Mouse (Mus musculus): ENCODE measurements around the gene Pigr. TPM values are rescaled to one million over a fixed set of nuclear protein-coding genes. Genes with fewer than 3 reads are reported as not detected.

Gene Pigr
- polyA plus RNA-seq, 1 experiment from 2014 or later: 0.46 TPM

DNA sequence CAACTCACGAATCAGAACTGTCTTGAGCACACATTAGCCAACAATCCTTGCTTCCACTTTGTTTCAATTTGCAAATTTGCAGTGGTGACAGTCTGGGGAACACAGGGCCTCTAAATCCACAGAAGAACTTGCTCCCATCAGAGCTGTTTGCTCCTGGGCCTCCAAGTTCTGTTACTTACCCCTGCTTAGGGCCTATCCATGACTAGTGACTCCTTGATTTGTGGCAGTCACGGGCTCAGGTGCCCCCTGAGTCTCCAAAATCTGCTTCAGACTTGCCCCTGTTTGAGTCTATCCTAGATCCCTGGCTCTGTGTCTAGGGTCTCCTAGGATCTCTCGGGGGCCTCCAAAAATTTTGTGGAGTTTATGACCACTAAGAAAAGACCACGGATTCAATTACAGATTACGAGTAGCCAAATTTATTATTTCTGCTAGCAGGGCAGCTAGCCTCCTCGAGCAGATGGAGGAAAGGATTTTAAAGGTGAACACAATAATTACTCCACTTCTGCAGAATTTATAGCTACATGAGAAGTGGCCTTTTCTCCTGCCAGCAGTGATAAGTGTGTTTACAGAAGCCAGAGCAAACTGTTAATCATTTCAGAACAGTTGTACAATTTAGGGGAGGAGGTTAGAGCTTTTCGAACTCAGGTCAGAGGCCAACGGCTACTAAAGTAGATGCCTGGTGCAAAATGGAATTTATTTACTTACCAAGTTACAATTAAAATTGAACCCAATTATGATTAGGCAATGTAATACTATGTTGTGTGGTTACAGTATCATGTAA lies 14.3 kb downstream of the Pigr start:
- Histone ChIP-seq H3K9me3 (replicated peaks; ENCODE audit: control insufficient read depth, low read length) (no peaks in the 10 kb centered on the region), H3K27ac (ENCODE audit: low read length) (no peak overlapping the region), H3K27me3 (ENCODE audit: control insufficient read depth, insufficient read depth, low read length) (no peaks in the 10 kb centered on the region), H3K4me1 (ENCODE audit: control insufficient read depth, insufficient read depth, low read length) (no peaks in the 10 kb centered on the region), H3K4me3 (ENCODE audit: low read length) (no peak overlapping the region), H3K9ac (ENCODE audit: low read length) (no peak overlapping the region), H3K36me3 (ENCODE audit: control insufficient read depth, insufficient read depth) (no peaks in the 10 kb centered on the region), H3K4me2 (ENCODE audit: low read depth, low read length) (no peak overlapping the region)
- WGBS: 67% methylated on average over 8 of the region's 8 CpGs
- ATAC-seq (replicated peaks; ENCODE audit: extremely low read depth, insufficient read depth, low FRiP score): no peak

DNA sequence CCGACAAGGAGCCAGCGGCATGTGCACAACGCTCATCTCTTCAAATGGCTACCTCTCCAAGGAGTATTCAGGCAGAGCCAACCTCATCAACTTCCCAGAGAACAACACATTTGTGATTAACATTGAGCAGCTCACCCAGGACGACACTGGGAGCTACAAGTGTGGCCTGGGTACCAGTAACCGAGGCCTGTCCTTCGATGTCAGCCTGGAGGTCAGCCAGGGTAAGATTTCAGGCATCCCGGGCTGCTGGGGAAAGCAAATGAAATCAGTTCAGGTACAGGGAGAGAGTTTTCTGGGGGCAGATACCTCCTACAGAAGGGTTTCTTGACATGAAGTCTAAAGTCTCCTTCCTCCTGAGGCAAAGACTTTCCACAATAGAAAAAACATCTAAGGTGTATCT lies 15.1 kb downstream of the Pigr start:
- Histone ChIP-seq H3K4me2 (ENCODE audit: low read depth, low read length) (no peak overlapping the region), H3K4me3 (ENCODE audit: low read length) (no peak overlapping the region), H3K36me3 (ENCODE audit: control insufficient read depth, insufficient read depth) (no peaks in the 10 kb centered on the region), H3K4me1 (ENCODE audit: control insufficient read depth, insufficient read depth, low read length) (no peaks in the 10 kb centered on the region), H3K9me3 (replicated peaks; ENCODE audit: control insufficient read depth, low read length) (no peaks in the 10 kb centered on the region), H3K27me3 (ENCODE audit: control insufficient read depth, insufficient read depth, low read length) (no peaks in the 10 kb centered on the region), H3K27ac (ENCODE audit: low read length) (no peak overlapping the region), H3K9ac (ENCODE audit: low read length) (no peak overlapping the region)
- no peak for ATAC-seq (replicated peaks; ENCODE audit: extremely low read depth, insufficient read depth, low FRiP score)
- WGBS: 84% methylated on average over 7 of the region's 7 CpGs

DNA sequence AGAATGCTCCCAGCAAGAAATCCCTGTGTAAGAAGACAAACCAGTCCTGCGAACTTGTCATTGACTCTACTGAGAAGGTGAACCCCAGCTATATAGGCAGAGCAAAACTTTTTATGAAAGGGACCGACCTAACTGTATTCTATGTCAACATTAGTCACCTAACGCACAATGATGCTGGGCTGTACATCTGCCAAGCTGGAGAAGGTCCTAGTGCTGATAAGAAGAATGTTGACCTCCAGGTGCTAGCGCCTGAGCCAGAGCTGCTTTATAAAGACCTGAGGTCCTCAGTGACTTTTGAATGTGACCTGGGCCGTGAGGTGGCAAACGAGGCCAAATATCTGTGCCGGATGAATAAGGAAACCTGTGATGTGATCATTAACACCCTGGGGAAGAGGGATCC lies 18.0 kb downstream of the Pigr start:
- Histone ChIP-seq H3K36me3 (ENCODE audit: control insufficient read depth, insufficient read depth) (no peaks in the 10 kb centered on the region), H3K4me2 (ENCODE audit: low read depth, low read length) (no peak overlapping the region), H3K27me3 (ENCODE audit: control insufficient read depth, insufficient read depth, low read length) (no peaks in the 10 kb centered on the region), H3K4me3 (ENCODE audit: low read length) (no peak overlapping the region), H3K4me1 (ENCODE audit: control insufficient read depth, insufficient read depth, low read length) (no peaks in the 10 kb centered on the region), H3K9ac (ENCODE audit: low read length) (no peak overlapping the region), H3K27ac (ENCODE audit: low read length) (no peak overlapping the region), H3K9me3 (replicated peaks; ENCODE audit: control insufficient read depth, low read length) (no peaks in the 10 kb centered on the region)
- WGBS: 83% methylated on average over 7 of the region's 7 CpGs
- no peak for ATAC-seq (replicated peaks; ENCODE audit: extremely low read depth, insufficient read depth, low FRiP score)

DNA sequence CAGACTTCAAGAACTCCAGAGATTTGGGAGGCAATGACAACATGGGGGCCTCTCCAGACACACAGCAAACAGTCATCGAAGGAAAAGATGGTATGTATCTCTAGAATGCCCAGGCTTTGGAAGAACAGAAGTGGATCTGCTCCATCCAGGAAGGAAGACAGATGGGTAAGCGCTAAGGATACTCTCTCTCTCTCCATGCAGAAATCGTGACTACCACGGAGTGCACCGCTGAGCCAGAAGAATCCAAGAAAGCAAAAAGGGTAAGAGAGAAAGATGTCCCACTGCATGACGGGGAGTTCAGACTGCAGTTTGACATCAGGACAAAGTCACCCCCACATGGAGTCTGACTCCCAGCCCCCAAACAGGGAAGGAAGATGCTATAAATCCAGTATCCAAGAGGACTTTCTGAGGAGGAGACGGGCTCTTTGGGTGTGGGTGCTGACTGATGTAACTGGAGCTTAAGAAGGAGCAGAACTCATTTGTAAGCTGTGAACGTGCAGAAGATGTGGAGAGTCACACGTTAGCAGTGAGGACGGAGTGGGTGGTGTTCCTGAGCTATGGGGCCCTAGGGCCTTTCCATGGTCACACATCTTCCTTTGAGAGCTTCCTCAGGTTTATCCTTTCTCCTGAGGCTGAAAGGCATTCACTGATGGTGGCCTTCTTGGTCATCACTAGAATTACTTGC lies 23.2 kb downstream of the Pigr start:
- H3K4me3 ChIP-seq (ENCODE audit: low read length): no peak overlapping the region
- 89% methylated on average over 10 of the region's 10 CpGs for WGBS
- H3K9ac ChIP-seq (ENCODE audit: low read length): no peak overlapping the region
- no peaks in the 10 kb centered on the region for H3K9me3 ChIP-seq (replicated peaks; ENCODE audit: control insufficient read depth, low read length)
- H3K27me3 ChIP-seq (ENCODE audit: control insufficient read depth, insufficient read depth, low read length): no peaks in the 10 kb centered on the region
- no peak for ATAC-seq (replicated peaks; ENCODE audit: extremely low read depth, insufficient read depth, low FRiP score)
- H3K36me3 ChIP-seq (ENCODE audit: control insufficient read depth, insufficient read depth): no peaks in the 10 kb centered on the region
- H3K27ac ChIP-seq (ENCODE audit: low read length): no peak overlapping the region
- no peaks in the 10 kb centered on the region for H3K4me1 ChIP-seq (ENCODE audit: control insufficient read depth, insufficient read depth, low read length)
- H3K4me2 ChIP-seq (ENCODE audit: low read depth, low read length): no peak overlapping the region

DNA sequence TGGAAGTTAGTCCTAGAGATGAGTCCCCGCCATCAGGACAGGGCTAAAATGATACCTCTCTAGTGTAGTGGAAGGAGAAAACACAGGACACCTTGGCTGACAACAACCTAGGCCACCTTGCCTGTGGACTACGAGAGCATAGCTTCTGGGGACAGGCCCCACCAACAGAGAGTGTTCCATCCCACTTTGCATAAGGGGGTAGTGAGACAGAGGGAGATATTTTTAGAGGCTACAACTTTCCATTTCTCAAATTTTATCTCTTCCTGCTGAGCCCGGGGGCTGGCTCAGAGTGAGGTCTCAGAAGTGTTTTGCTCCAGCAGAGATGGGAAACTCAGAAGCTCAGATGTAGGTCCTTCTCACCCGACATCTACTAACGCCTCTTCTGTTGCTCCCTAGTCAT lies 23.9 kb downstream of the Pigr start:
- Histone ChIP-seq H3K36me3 (ENCODE audit: control insufficient read depth, insufficient read depth) (no peaks in the 10 kb centered on the region), H3K4me1 (ENCODE audit: control insufficient read depth, insufficient read depth, low read length) (no peaks in the 10 kb centered on the region), H3K27ac (ENCODE audit: low read length) (no peak overlapping the region), H3K9me3 (replicated peaks; ENCODE audit: control insufficient read depth, low read length) (no peaks in the 10 kb centered on the region), H3K9ac (ENCODE audit: low read length) (no peak overlapping the region), H3K27me3 (ENCODE audit: control insufficient read depth, insufficient read depth, low read length) (no peaks in the 10 kb centered on the region), H3K4me3 (ENCODE audit: low read length) (no peak overlapping the region), H3K4me2 (ENCODE audit: low read depth, low read length) (no peak overlapping the region)
- WGBS: 55% methylated on average over 5 of the region's 5 CpGs
- no peak for ATAC-seq (replicated peaks; ENCODE audit: extremely low read depth, insufficient read depth, low FRiP score)

DNA sequence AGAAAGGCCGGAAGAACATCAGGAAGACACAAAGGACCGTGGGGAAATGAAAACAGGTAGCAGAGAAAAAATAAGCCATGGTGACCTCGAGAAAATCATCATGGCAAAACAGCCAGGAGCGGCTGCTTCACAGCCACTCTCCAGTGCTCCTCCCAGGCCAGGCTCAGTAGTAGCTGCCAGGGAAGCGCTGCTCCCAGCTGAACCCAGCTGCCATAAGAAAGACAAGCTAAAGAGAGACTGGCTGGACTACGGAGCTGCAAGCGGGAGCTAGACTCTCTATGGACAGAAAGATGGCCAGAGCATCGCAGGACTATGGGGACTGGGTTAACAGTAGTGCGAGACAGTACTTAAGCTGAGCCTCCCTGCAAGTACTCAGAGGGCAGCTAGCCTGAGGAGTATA lies 28.3 kb downstream of the Pigr start:
- H3K4me3 ChIP-seq (ENCODE audit: low read length): no peak overlapping the region
- H3K27me3 ChIP-seq (ENCODE audit: control insufficient read depth, insufficient read depth, low read length): no peaks in the 10 kb centered on the region
- no peaks in the 10 kb centered on the region for H3K4me1 ChIP-seq (ENCODE audit: control insufficient read depth, insufficient read depth, low read length)
- WGBS: 77% methylated on average over 9 of the region's 9 CpGs
- H3K9ac ChIP-seq (ENCODE audit: low read length): no peak overlapping the region
- no peak overlapping the region for H3K4me2 ChIP-seq (ENCODE audit: low read depth, low read length)
- no peaks in the 10 kb centered on the region for H3K9me3 ChIP-seq (replicated peaks; ENCODE audit: control insufficient read depth, low read length)
- ATAC-seq (replicated peaks; ENCODE audit: extremely low read depth, insufficient read depth, low FRiP score): no peak
- no peaks in the 10 kb centered on the region for H3K36me3 ChIP-seq (ENCODE audit: control insufficient read depth, insufficient read depth)
- no peak overlapping the region for H3K27ac ChIP-seq (ENCODE audit: low read length)

DNA sequence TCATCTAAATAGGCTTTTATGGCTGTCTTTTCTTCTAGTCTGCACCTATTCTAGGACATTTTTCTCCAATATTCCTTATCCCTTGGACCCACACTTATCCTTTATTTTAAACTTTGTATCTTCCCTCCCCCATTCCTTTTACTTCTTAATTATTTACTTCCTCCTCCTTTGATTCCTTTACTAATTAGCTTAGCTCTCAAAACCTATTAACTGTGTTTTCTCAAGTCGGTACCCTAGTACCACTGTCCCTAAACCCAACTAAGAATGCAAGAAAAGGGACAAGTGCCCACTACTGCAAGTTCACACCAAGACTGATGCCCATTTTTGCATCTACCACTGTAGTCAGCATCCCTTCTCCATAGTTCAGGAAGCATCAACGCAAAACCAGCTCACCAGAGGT lies 29.2 kb downstream of the Pigr start:
- no peaks in the 10 kb centered on the region for H3K4me1 ChIP-seq (ENCODE audit: control insufficient read depth, insufficient read depth, low read length)
- ATAC-seq (replicated peaks; ENCODE audit: extremely low read depth, insufficient read depth, low FRiP score): no peak
- H3K27me3 ChIP-seq (ENCODE audit: control insufficient read depth, insufficient read depth, low read length): no peaks in the 10 kb centered on the region
- H3K27ac ChIP-seq (ENCODE audit: low read length): no peak overlapping the region
- no peaks in the 10 kb centered on the region for H3K36me3 ChIP-seq (ENCODE audit: control insufficient read depth, insufficient read depth)
- H3K4me3 ChIP-seq (ENCODE audit: low read length): no peak overlapping the region
- no peaks in the 10 kb centered on the region for H3K9me3 ChIP-seq (replicated peaks; ENCODE audit: control insufficient read depth, low read length)
- no peak overlapping the region for H3K9ac ChIP-seq (ENCODE audit: low read length)
- no peak overlapping the region for H3K4me2 ChIP-seq (ENCODE audit: low read depth, low read length)
- WGBS: 82% methylated on average over 2 of the region's 2 CpGs

DNA sequence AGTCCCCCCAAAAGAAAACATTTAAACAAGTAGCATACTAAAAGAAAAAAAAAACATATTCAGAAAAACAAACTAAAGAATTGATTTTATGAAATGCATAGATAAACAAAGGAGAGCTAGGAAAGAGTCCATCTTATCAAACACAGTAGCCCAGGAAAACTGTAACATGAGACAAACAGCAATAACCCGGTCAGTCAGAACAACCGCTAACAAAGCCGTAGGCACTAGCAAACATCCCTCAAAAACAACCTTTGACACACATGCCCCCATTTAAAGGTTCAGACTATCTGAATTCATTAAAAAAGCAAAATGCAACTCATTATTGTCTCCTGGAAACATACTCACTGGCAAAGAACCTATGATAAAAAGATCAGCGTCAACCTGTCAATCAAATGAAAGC lies 31.0 kb downstream of the Pigr start:
- Histone ChIP-seq H3K9me3 (replicated peaks; ENCODE audit: control insufficient read depth, low read length) (no peaks in the 10 kb centered on the region), H3K36me3 (ENCODE audit: control insufficient read depth, insufficient read depth) (no peaks in the 10 kb centered on the region), H3K4me3 (ENCODE audit: low read length) (no peak overlapping the region), H3K9ac (ENCODE audit: low read length) (no peak overlapping the region), H3K4me1 (ENCODE audit: control insufficient read depth, insufficient read depth, low read length) (no peaks in the 10 kb centered on the region), H3K27ac (ENCODE audit: low read length) (no peak overlapping the region), H3K27me3 (ENCODE audit: control insufficient read depth, insufficient read depth, low read length) (no peaks in the 10 kb centered on the region), H3K4me2 (ENCODE audit: low read depth, low read length) (no peak overlapping the region)
- WGBS: 82% methylated on average over 4 of the region's 4 CpGs
- no peak for ATAC-seq (replicated peaks; ENCODE audit: extremely low read depth, insufficient read depth, low FRiP score)

DNA sequence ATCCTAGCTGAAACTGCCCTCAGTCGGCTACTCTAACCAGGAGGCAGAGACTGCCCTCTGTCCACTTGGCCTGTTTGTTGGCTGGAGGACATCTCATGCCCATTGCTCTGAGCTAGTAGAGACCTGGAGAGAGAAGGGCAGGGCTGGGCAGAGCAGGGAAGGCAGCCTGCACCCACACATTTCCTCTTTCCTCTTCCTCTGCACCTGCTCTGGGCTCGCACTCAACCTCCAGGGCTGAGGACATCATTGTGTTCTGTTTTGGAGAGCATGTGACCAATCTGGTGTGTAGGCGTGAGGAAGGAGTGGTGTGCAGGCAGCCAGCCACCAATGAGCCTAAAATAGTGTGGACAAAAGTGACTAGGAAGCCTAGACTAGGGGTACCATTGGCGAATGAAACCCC lies 37.8 kb downstream of the Pigr start:
- Histone ChIP-seq H3K27me3 (ENCODE audit: control insufficient read depth, insufficient read depth, low read length) (no peaks in the 10 kb centered on the region), H3K27ac (ENCODE audit: low read length) (no peak overlapping the region), H3K4me1 (ENCODE audit: control insufficient read depth, insufficient read depth, low read length) (peaks cover 2% of the 10 kb centered on the region; the same call in 1 of the 2 replicates), H3K9me3 (replicated peaks; ENCODE audit: control insufficient read depth, low read length) (no peaks in the 10 kb centered on the region), H3K4me2 (ENCODE audit: low read depth, low read length) (no peak overlapping the region), H3K36me3 (ENCODE audit: control insufficient read depth, insufficient read depth) (no peaks in the 10 kb centered on the region), H3K4me3 (ENCODE audit: low read length) (no peak overlapping the region), H3K9ac (ENCODE audit: low read length) (no peak overlapping the region)
- ATAC-seq (replicated peaks; ENCODE audit: extremely low read depth, insufficient read depth, low FRiP score): peak; percentile 32; the same call in 1 of the 2 replicates
- WGBS: 71% methylated on average over 4 of the region's 4 CpGs
